Mouse (Mus musculus) regulatory T cell (primary cell): ENCODE results near the gene Adk.

Experiments
- in situ Hi-C: fragments of 300-600 bp; cut with MboI, MseI; formaldehyde crosslinking; loops from one replicate; pipeline ENCODE4 v1.15.1; 2025; ENCODE audit warnings: high pct_unique_total_duplicates

The Adk gene

GRCm38 (mm10) chr14:21052112-21052780 lies at the start of gene Adk, which contains the start of gene Ap3m1:
Gene Adk, plus strand, starts transcription at chr14:21052574.
Gene Ap3m1, minus strand, starts transcription at chr14:21052508.
- in situ Hi-C loops = no loop called here

- in situ Hi-C loops = loop anchor here (5.0 kb wide), 1 partner anchor 252 kb away; no protein-coding TSS in a partner anchor
Measured at GRCm38 (mm10) chr14:21013800-21014334, 38.5 kb upstream of the Adk start.

GRCm38 (mm10) chr14:21017871-21018270 lies 34.5 kb upstream of the Adk start:
- in situ Hi-C loops = no loop called here

- in situ Hi-C loops = no loop called here
Measured at GRCm38 (mm10) chr14:21018977-21019376, 33.4 kb upstream of the Adk start.

GRCm38 (mm10) chr14:21020435-21020834 lies 31.9 kb upstream of the Adk start:
- in situ Hi-C loops = no loop called here

GRCm38 (mm10) chr14:21027542-21027941 lies 24.8 kb upstream of the Adk start:
- in situ Hi-C loops = no loop called here

- in situ Hi-C loops = no loop called here
Measured at GRCm38 (mm10) chr14:21029025-21029659, 23.2 kb upstream of the Adk start.

GRCm38 (mm10) chr14:21031783-21032511 lies 20.4 kb upstream of the Adk start:
- in situ Hi-C loops = no loop called here

- in situ Hi-C loops = no loop called here
Measured at GRCm38 (mm10) chr14:21034271-21034670, 18.1 kb upstream of the Adk start.

- in situ Hi-C loops = no loop called here
Measured at GRCm38 (mm10) chr14:21034791-21035190, 17.6 kb upstream of the Adk start.

- in situ Hi-C loops = no loop called here
Measured at GRCm38 (mm10) chr14:21039077-21039476, 13.3 kb upstream of the Adk start.

- in situ Hi-C loops = no loop called here
Measured at GRCm38 (mm10) chr14:21039623-21040022, 12.8 kb upstream of the Adk start.

GRCm38 (mm10) chr14:21047840-21048239 lies 4.5 kb upstream of the Adk start:
- in situ Hi-C loops = no loop called here

- in situ Hi-C loops = no loop called here
Measured at GRCm38 (mm10) chr14:21048879-21049278, 3.5 kb upstream of the Adk start.

- in situ Hi-C loops = no loop called here
Measured at GRCm38 (mm10) chr14:21050734-21051133, 1.6 kb upstream of the Adk start.

GRCm38 (mm10) chr14:21051380-21052111 lies 828 bp upstream of the Adk start:
- in situ Hi-C loops = no loop called here

- in situ Hi-C loops = no loop called here
Measured at GRCm38 (mm10) chr14:21052781-21053130, 382 bp downstream of the Adk start.

- in situ Hi-C loops = no loop called here
Measured at GRCm38 (mm10) chr14:21053151-21053550, 777 bp downstream of the Adk start.

- in situ Hi-C loops = no loop called here
Measured at GRCm38 (mm10) chr14:21053586-21053985, 1.2 kb downstream of the Adk start.

- in situ Hi-C loops = no loop called here
Measured at GRCm38 (mm10) chr14:21058972-21059371, 6.6 kb downstream of the Adk start.

- in situ Hi-C loops = no loop called here
Measured at GRCm38 (mm10) chr14:21062766-21063513, 10.6 kb downstream of the Adk start.
